Mouse (Mus musculus) ES-E14 (cell line): Measurements from ENCODE around the gene Olfr98.

Experiments
- CHD2 ChIP-seq: IDR thresholded peaks from 2 replicates; pipeline ENCODE4 v1.6.1; 2014; ENCODE audit warnings: mild to moderate bottlenecking, low read depth, low read length, inconsistent platforms
- MAFK ChIP-seq: IDR thresholded peaks from 2 replicates; pipeline ENCODE4 v1.6.1; 2014; ENCODE audit warnings: mild to moderate bottlenecking, low read depth, low read length, inconsistent platforms; ENCODE audit not compliant: insufficient read depth
- ZC3H11A ChIP-seq: IDR thresholded peaks from 2 replicates; pipeline ENCODE4 v1.6.1; 2012; ENCODE audit warnings: low read depth, mild to moderate bottlenecking, inconsistent platforms, low read length, borderline replicate concordance
- ZNF384 ChIP-seq: IDR thresholded peaks from 2 replicates; pipeline ENCODE4 v1.6.1; 2012; ENCODE audit warnings: low read depth, low read length, inconsistent platforms

DNA sequence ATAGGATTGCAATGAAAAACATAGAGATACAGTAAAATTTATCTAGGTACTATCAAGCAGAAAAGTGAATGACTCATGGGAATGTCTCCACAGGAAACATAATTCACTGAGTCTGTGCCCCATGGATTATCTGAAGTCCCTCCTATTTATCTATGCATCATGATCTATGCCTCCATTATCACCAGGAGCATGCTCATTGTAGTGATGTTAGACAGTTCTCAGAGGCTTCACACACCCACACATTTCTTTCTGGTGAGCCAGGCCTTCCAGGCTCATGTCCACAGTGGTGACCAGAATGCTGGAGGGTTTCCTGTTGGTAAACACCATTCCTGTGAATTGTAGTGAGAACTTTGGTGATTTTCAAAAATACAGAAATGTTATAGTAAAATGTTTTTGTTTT, 13.0 kb upstream of the Olfr98 start:
- TF ChIP-seq CHD2, result no peak
- no peak for TF ChIP-seq ZC3H11A
- TF ChIP-seq MAFK, result no peak
- no peak for TF ChIP-seq ZNF384
